Mouse (Mus musculus) bone marrow macrophage, adult 2 months (primary cell): ENCODE measurements around the gene Rexo1.

Source experiments
- CTCF ChIP-seq: IDR thresholded peaks from 2 replicates; pipeline ENCODE4 v1.5.1; 2012; ENCODE audit warnings: low read depth, mild to moderate bottlenecking, low read length, moderate library complexity
- POLR2A ChIP-seq: IDR thresholded peaks from 2 replicates; pipeline ENCODE4 v1.6.1; 2012; ENCODE audit warnings: mild to moderate bottlenecking, low read depth, low read length, borderline replicate concordance

- TF ChIP-seq CTCF (no peak), POLR2A (no peak)
Measured at GRCm38 (mm10) chr10:80583047-80583446, 21.7 kb upstream of the Rexo1 start.
